Mouse (Mus musculus) embryonic facial prominence, embryonic 11.5 days (tissue): ENCODE data around the gene Cdk8. TPM values are rescaled to one million over a fixed set of nuclear protein-coding genes. Genes with fewer than 3 reads are reported as not detected.

ENCODE experiments used
- ATAC-seq: fragments of 200-750 bp; cut with Nextera tagmentation; replicated peaks from 2 replicates; pipeline ENCODE4 v1.8.0; 2017; ENCODE audit warnings: low read depth; ENCODE audit not compliant: insufficient number of reproducible peaks, low FRiP score, low TSS enrichment
- DNase-seq: peaks from one replicate; pipeline ENCODE4 v3.0.0-alpha.2; 2015; ENCODE audit warnings: low spot score
- H3K27ac ChIP-seq: fragments of 300-500 bp; sonication (generic); replicated peaks from 2 replicates; pipeline ENCODE4 v1.5.1; 2014; ENCODE audit warnings: mild to moderate bottlenecking, low read depth, low read length, control low read depth
- H3K27me3 ChIP-seq: fragments of 300-500 bp; sonication (generic); 2 replicates; pipeline ENCODE4 v1.6.1; 2014; ENCODE audit warnings: mild to moderate bottlenecking, low read length, moderate library complexity, mixed read lengths; ENCODE audit not compliant: control insufficient read depth, insufficient read depth
- H3K36me3 ChIP-seq: fragments of 300-500 bp; sonication (generic); replicated peaks from 2 replicates; pipeline ENCODE4 v1.6.1; 2014; ENCODE audit warnings: low read depth, mild to moderate bottlenecking, low read length, moderate library complexity, mixed read lengths; ENCODE audit not compliant: control insufficient read depth, insufficient read depth
- H3K4me1 ChIP-seq: fragments of 300-500 bp; sonication (generic); 2 replicates; pipeline ENCODE4 v1.6.1; 2014; ENCODE audit warnings: low read length, mixed read lengths; ENCODE audit not compliant: control insufficient read depth, insufficient read depth
- H3K4me2 ChIP-seq: fragments of 300-500 bp; sonication (generic); 2 replicates; pipeline ENCODE4 v1.6.1; 2014; ENCODE audit warnings: low read depth, mild to moderate bottlenecking, control low read depth, low read length, moderate library complexity
- H3K4me3 ChIP-seq: fragments of 300-500 bp; sonication (generic); 2 replicates; pipeline ENCODE4 v1.5.1; 2014; ENCODE audit warnings: low read depth, low read length, control low read depth
- H3K9ac ChIP-seq: fragments of 300-500 bp; sonication (generic); replicated peaks from 2 replicates; pipeline ENCODE4 v1.6.1; 2014; ENCODE audit warnings: mild to moderate bottlenecking, control low read depth, low read length
- H3K9me3 ChIP-seq: fragments of 300-500 bp; sonication (generic); replicated peaks from 2 replicates; pipeline ENCODE4 v1.6.1; 2016; ENCODE audit warnings: mild to moderate bottlenecking, low read length, inconsistent platforms, mixed read lengths; ENCODE audit not compliant: control insufficient read depth
- WGBS: fragments of 180-500 bp; shearing (Covaris S2); extraction: QIAGEN DNeasy Blood & Tissue Kit; methylation state at CpG from one replicate; pipeline ENCODE4 v1.1.7; 2014; 5-methylcytosine and 5-hydroxymethylcytosine counted together
- polyA plus RNA-seq: library from polyadenylated mRNA; unstranded; fragments of >200 nt; fragmentation: Nextera tagmentation; extraction: Ambion mirVana; gene quantifications from 2 replicates; pipeline ENCODE4 v1.2.1, GENCODE M21; 2014

Cdk8 gene
- polyA plus RNA-seq, 1 experiment from 2014 or later, result 39.0 TPM

- no peak for DNase-seq
- no peaks in the 10 kb centered on the region for H3K9me3 ChIP-seq
- H3K4me1 ChIP-seq, result no peaks in the 10 kb centered on the region
- no peak overlapping the region for H3K9ac ChIP-seq
- no peak for ATAC-seq
- no peak overlapping the region for H3K27ac ChIP-seq
- 84% methylated on average over 7 of the region's 7 CpGs for WGBS
- H3K4me3 ChIP-seq, result no peak overlapping the region
- no peak overlapping the region for H3K4me2 ChIP-seq
- H3K27me3 ChIP-seq, result no peaks in the 10 kb centered on the region
- H3K36me3 ChIP-seq, result no peaks in the 10 kb centered on the region; the same call in none of the 2 replicates
Measured at GRCm38 (mm10) chr5:146289921-146290320, 58.9 kb downstream of the Cdk8 start.

GRCm38 (mm10) chr5:146290446-146290845 lies 59.4 kb downstream of the Cdk8 start:
- Histone ChIP-seq H3K4me3 (no peak overlapping the region), H3K9me3 (no peaks in the 10 kb centered on the region), H3K9ac (no peak overlapping the region), H3K4me1 (no peaks in the 10 kb centered on the region), H3K27me3 (no peaks in the 10 kb centered on the region), H3K27ac (no peak overlapping the region), H3K36me3 (no peaks in the 10 kb centered on the region; the same call in none of the 2 replicates), H3K4me2 (no peak overlapping the region)
- DNase-seq (no peak), ATAC-seq (no peak)
- 77% methylated on average over 5 of the region's 5 CpGs for WGBS

- WGBS, result 85% methylated on average over 5 of the region's 5 CpGs
- Histone ChIP-seq H3K27me3 (no peaks in the 10 kb centered on the region), H3K4me1 (no peaks in the 10 kb centered on the region), H3K9me3 (no peaks in the 10 kb centered on the region), H3K9ac (no peak overlapping the region), H3K27ac (no peak overlapping the region), H3K4me2 (no peak overlapping the region), H3K4me3 (no peak overlapping the region), H3K36me3 (no peaks in the 10 kb centered on the region; the same call in none of the 2 replicates)
- DNase-seq, result no peak
- ATAC-seq, result no peak
Measured at GRCm38 (mm10) chr5:146291560-146291959, 60.5 kb downstream of the Cdk8 start.

DNA sequence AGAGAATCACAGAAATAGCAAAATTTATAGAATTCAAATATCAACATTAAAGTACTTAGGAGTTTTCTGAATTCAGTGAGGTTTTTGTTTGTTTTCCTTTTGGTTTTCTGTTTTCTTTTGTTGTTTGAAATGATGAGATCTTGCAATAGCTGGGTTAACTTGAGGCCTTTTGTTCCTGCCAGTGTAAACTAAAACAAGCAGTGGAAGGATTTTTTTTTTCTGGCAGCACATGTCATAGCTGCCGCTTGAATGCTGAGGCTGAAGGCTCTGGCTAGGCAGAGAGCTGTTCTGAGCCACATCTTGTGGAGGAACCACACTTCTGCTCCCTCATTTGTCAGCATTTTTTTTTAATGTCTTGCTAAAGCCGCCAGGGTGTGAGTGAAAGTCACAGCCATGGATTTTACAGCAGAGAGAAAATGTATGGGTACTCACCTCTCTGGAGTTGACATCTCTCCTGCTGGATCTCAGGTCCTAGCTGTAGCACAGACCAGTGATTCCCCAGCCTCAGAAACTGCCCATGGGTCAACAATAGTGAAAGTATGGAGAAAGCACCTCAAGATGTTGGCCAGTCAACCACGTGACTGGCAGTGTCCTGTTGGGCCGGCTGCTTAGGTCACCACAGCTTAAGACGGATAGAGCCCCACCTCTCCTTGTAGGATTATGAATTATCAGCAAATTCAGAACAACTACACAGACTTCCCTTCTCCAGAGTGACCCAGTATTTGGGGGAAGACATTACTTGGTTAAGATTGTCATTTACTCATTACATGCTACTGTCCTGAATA lies 62.1 kb downstream of the Cdk8 start:
- no peak overlapping the region for H3K27ac ChIP-seq
- no peaks in the 10 kb centered on the region for H3K9me3 ChIP-seq
- ATAC-seq, result no peak
- no peaks in the 10 kb centered on the region for H3K4me1 ChIP-seq
- H3K4me2 ChIP-seq, result no peak overlapping the region
- no peaks in the 10 kb centered on the region for H3K27me3 ChIP-seq
- 91% methylated on average over 5 of the region's 5 CpGs for WGBS
- no peaks in the 10 kb centered on the region; the same call in none of the 2 replicates for H3K36me3 ChIP-seq
- no peak overlapping the region for H3K4me3 ChIP-seq
- no peak overlapping the region for H3K9ac ChIP-seq
- DNase-seq, result no peak

DNA sequence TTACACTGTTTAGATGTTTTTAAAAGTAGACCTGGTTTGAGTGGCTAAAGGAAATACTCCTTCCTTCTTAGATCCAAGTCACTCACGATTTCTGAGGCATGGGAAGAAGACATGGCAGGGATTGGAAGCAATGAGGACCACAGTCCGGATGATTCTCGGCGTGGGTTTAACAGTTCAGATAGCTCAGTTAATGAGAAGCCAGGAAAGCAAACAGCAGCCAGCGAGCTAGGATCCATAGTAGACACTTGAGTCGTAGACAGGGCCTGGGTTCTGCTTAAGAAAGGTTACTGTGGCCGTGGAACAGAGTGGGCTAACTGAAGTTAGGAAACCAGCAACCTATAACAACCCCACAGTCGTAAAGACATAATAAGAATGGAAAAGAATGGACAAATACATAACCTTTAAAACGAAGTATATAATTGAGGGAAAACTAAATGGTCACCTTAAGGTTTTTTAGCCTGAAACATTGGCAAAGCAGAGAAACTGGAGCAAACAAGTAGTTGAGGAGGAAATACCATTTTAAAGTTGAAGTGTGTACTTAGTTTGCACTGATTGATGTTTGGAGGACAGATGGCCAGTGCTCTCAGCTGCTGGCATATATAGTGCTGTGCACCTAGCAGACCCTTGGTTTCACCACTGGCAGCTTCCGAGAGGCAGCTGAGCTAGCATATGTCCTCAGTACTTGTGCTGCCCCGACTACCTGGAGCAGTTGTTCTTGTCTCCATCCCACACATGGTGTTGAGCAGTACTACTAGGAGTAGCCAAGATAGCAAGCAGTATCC lies 63.1 kb downstream of the Cdk8 start:
- ATAC-seq, result no peak
- 93% methylated on average over 11 of the region's 11 CpGs for WGBS
- no peaks in the 10 kb centered on the region; the same call in none of the 2 replicates for H3K36me3 ChIP-seq

GRCm38 (mm10) chr5:146294834-146295233 lies 63.8 kb downstream of the Cdk8 start:
- ATAC-seq (no peak), DNase-seq (no peak)
- no peak overlapping the region for H3K4me3 ChIP-seq
- no peak overlapping the region for H3K27ac ChIP-seq
- H3K9ac ChIP-seq, result no peak overlapping the region
- H3K4me2 ChIP-seq, result no peak overlapping the region
- H3K36me3 ChIP-seq, result no peaks in the 10 kb centered on the region; the same call in none of the 2 replicates
- H3K27me3 ChIP-seq, result no peaks in the 10 kb centered on the region
- H3K4me1 ChIP-seq, result no peaks in the 10 kb centered on the region
- 95% methylated on average over 5 of the region's 5 CpGs for WGBS
- H3K9me3 ChIP-seq, result no peaks in the 10 kb centered on the region

More for the DNA sequence above, 63.1 kb downstream of the Cdk8 start:
- Histone ChIP-seq H3K4me3 (no peak overlapping the region), H3K27ac (no peak overlapping the region), H3K4me2 (no peak overlapping the region), H3K27me3 (no peaks in the 10 kb centered on the region), H3K9me3 (no peaks in the 10 kb centered on the region), H3K4me1 (no peaks in the 10 kb centered on the region), H3K9ac (no peak overlapping the region)
- no peak for DNase-seq

GRCm38 (mm10) chr5:146298807-146299519 lies 67.9 kb downstream of the Cdk8 start:
- 93% methylated on average over 13 of the region's 13 CpGs for WGBS
- no peak for ATAC-seq

More at GRCm38 (mm10) chr5:146298807-146299519, 67.9 kb downstream of the Cdk8 start:
- DNase-seq, result no peak
- H3K9ac ChIP-seq, result no peak overlapping the region
- H3K27me3 ChIP-seq, result no peaks in the 10 kb centered on the region
- no peak overlapping the region for H3K4me2 ChIP-seq
- no peaks in the 10 kb centered on the region; the same call in none of the 2 replicates for H3K36me3 ChIP-seq
- no peak overlapping the region for H3K4me3 ChIP-seq
- H3K9me3 ChIP-seq, result no peaks in the 10 kb centered on the region
- no peaks in the 10 kb centered on the region for H3K4me1 ChIP-seq
- no peak overlapping the region for H3K27ac ChIP-seq
